Mouse (Mus musculus): ENCODE results near the gene Ccdc85c.

GRCm38 (mm10) chr12:108204978-108205377 lies 70.2 kb downstream of the Ccdc85c start:
- TF ChIP-seq CTCF (IDR thresholded peaks at IDR 0.05; ENCODE audit: low read depth): no peak
- no peak for TF ChIP-seq EP300 (IDR thresholded peaks at IDR 0.05; ENCODE audit: low read depth)
